Mouse (Mus musculus): ENCODE measurements around the gene Cdc42ep3. TPM values are rescaled to one million over a fixed set of nuclear protein-coding genes. Genes with fewer than 3 reads are reported as not detected.

The Cdc42ep3 gene
- polyA plus RNA-seq, 1 experiment from 2014 or later: 8.6 TPM

- Histone ChIP-seq H3K4me3 (no peak overlapping the region), H3K27ac (no peak overlapping the region), H3K4me1 (peaks cover under 1% of the 10 kb centered on the region), H3K9me3 (no peaks in the 10 kb centered on the region), H3K27me3 (ENCODE audit: poor library complexity, severe bottlenecking) (no peaks in the 10 kb centered on the region), H3K36me3 (replicated peaks) (0 out of 2 replicates have a peak, but pooled peaks cover 4% of the 10 kb centered on the region)
- DNase-seq (ENCODE audit: extremely low spot score, low spot score): no peak
- 79% methylated on average over 3 of the region's 3 CpGs for WGBS
Measured at GRCm38 (mm10) chr17:79337494-79337893, 17.4 kb downstream of the Cdc42ep3 start.

GRCm38 (mm10) chr17:79334701-79335100 lies 20.2 kb downstream of the Cdc42ep3 start:
- 0 out of 2 replicates have a peak, but pooled peaks cover 4% of the 10 kb centered on the region for H3K36me3 ChIP-seq (replicated peaks)
- no peak for DNase-seq (ENCODE audit: extremely low spot score, low spot score)
- H3K9me3 ChIP-seq: no peaks in the 10 kb centered on the region
- no peak overlapping the region for H3K4me3 ChIP-seq
- H3K4me1 ChIP-seq: no peaks in the 10 kb centered on the region
- H3K27me3 ChIP-seq (ENCODE audit: poor library complexity, severe bottlenecking): no peaks in the 10 kb centered on the region
- 91% methylated on average over 11 of the region's 11 CpGs for WGBS
- H3K27ac ChIP-seq: no peak overlapping the region

GRCm38 (mm10) chr17:79333650-79334049 lies 21.2 kb downstream of the Cdc42ep3 start:
- 0 out of 2 replicates have a peak, but pooled peaks cover 4% of the 10 kb centered on the region for H3K36me3 ChIP-seq (replicated peaks)
- H3K4me3 ChIP-seq: no peak overlapping the region
- H3K27me3 ChIP-seq (ENCODE audit: poor library complexity, severe bottlenecking): no peaks in the 10 kb centered on the region
- WGBS: 89% methylated on average over 9 of the region's 9 CpGs
- DNase-seq (ENCODE audit: extremely low spot score, low spot score): no peak
- H3K4me1 ChIP-seq: no peaks in the 10 kb centered on the region
- no peak overlapping the region for H3K27ac ChIP-seq
- H3K9me3 ChIP-seq: no peaks in the 10 kb centered on the region

- Histone ChIP-seq H3K36me3 (replicated peaks) (0 out of 2 replicates have a peak, but pooled peaks cover 4% of the 10 kb centered on the region), H3K4me1 (no peaks in the 10 kb centered on the region), H3K27ac (no peak overlapping the region), H3K9me3 (no peaks in the 10 kb centered on the region), H3K4me3 (no peak overlapping the region), H3K27me3 (ENCODE audit: poor library complexity, severe bottlenecking) (no peaks in the 10 kb centered on the region)
- WGBS: 83% methylated on average over 3 of the region's 3 CpGs
- no peak for DNase-seq (ENCODE audit: extremely low spot score, low spot score)
Measured at GRCm38 (mm10) chr17:79332864-79333263, 22.0 kb downstream of the Cdc42ep3 start.

GRCm38 (mm10) chr17:79330397-79330796 lies 24.5 kb downstream of the Cdc42ep3 start:
- Histone ChIP-seq H3K4me3 (no peak overlapping the region), H3K36me3 (replicated peaks) (0 out of 2 replicates have a peak, but pooled peaks cover 4% of the 10 kb centered on the region), H3K4me1 (no peaks in the 10 kb centered on the region), H3K27me3 (ENCODE audit: poor library complexity, severe bottlenecking) (no peaks in the 10 kb centered on the region), H3K9me3 (no peaks in the 10 kb centered on the region), H3K27ac (no peak overlapping the region)
- WGBS: 97% methylated on average over 2 of the region's 2 CpGs
- DNase-seq (ENCODE audit: extremely low spot score, low spot score): no peak

- WGBS: 85% methylated on average over 4 of the region's 4 CpGs
- Histone ChIP-seq H3K36me3 (replicated peaks) (no peaks in the 10 kb centered on the region), H3K27ac (no peak overlapping the region), H3K4me1 (no peaks in the 10 kb centered on the region), H3K9me3 (no peaks in the 10 kb centered on the region), H3K4me3 (no peak overlapping the region), H3K27me3 (ENCODE audit: poor library complexity, severe bottlenecking) (no peaks in the 10 kb centered on the region)
- no peak for DNase-seq (ENCODE audit: extremely low spot score, low spot score)
Measured at GRCm38 (mm10) chr17:79326868-79327376, 28.0 kb downstream of the Cdc42ep3 start.

- DNase-seq (ENCODE audit: extremely low spot score, low spot score): no peak
- H3K4me1 ChIP-seq: no peaks in the 10 kb centered on the region
- H3K9me3 ChIP-seq: no peaks in the 10 kb centered on the region
- WGBS: 83% methylated on average over 12 of the region's 12 CpGs
- H3K4me3 ChIP-seq: no peak overlapping the region
- no peak overlapping the region for H3K27ac ChIP-seq
- H3K27me3 ChIP-seq (ENCODE audit: poor library complexity, severe bottlenecking): no peaks in the 10 kb centered on the region
- H3K36me3 ChIP-seq (replicated peaks): no peaks in the 10 kb centered on the region
Measured at GRCm38 (mm10) chr17:79317085-79317751, 37.7 kb downstream of the Cdc42ep3 start.

- Histone ChIP-seq H3K4me3 (no peak overlapping the region), H3K27me3 (ENCODE audit: poor library complexity, severe bottlenecking) (no peaks in the 10 kb centered on the region), H3K4me1 (no peaks in the 10 kb centered on the region), H3K27ac (no peak overlapping the region), H3K9me3 (no peaks in the 10 kb centered on the region), H3K36me3 (replicated peaks) (no peaks in the 10 kb centered on the region)
- 86% methylated on average over 4 of the region's 4 CpGs for WGBS
- DNase-seq (ENCODE audit: extremely low spot score, low spot score): no peak
Measured at GRCm38 (mm10) chr17:79315415-79316094, 39.3 kb downstream of the Cdc42ep3 start.

GRCm38 (mm10) chr17:79310465-79310864 lies 44.4 kb downstream of the Cdc42ep3 start:
- 82% methylated on average over 1 of the region's 1 CpGs for WGBS
- H3K27me3 ChIP-seq (ENCODE audit: poor library complexity, severe bottlenecking): no peaks in the 10 kb centered on the region
- no peaks in the 10 kb centered on the region for H3K9me3 ChIP-seq
- no peak overlapping the region for H3K27ac ChIP-seq
- no peaks in the 10 kb centered on the region for H3K4me1 ChIP-seq
- H3K36me3 ChIP-seq (replicated peaks): no peaks in the 10 kb centered on the region
- DNase-seq (ENCODE audit: extremely low spot score, low spot score): no peak
- no peak overlapping the region for H3K4me3 ChIP-seq

GRCm38 (mm10) chr17:79309506-79309905 lies 45.4 kb downstream of the Cdc42ep3 start:
- H3K36me3 ChIP-seq (replicated peaks): no peaks in the 10 kb centered on the region
- H3K4me3 ChIP-seq: no peak overlapping the region
- H3K27me3 ChIP-seq (ENCODE audit: poor library complexity, severe bottlenecking): no peaks in the 10 kb centered on the region
- no peak overlapping the region for H3K27ac ChIP-seq
- no peaks in the 10 kb centered on the region for H3K4me1 ChIP-seq
- no peak for DNase-seq (ENCODE audit: extremely low spot score, low spot score)
- WGBS: 98% methylated on average over 1 of the region's 1 CpGs
- H3K9me3 ChIP-seq: no peaks in the 10 kb centered on the region

GRCm38 (mm10) chr17:79305644-79306043 lies 49.2 kb downstream of the Cdc42ep3 start:
- H3K4me1 ChIP-seq: no peaks in the 10 kb centered on the region
- no peak overlapping the region for H3K4me3 ChIP-seq
- H3K36me3 ChIP-seq (replicated peaks): no peaks in the 10 kb centered on the region
- no peak overlapping the region for H3K27ac ChIP-seq
- H3K27me3 ChIP-seq (ENCODE audit: poor library complexity, severe bottlenecking): no peaks in the 10 kb centered on the region
- DNase-seq (ENCODE audit: extremely low spot score, low spot score): no peak
- 87% methylated on average over 7 of the region's 7 CpGs for WGBS
- H3K9me3 ChIP-seq: no peaks in the 10 kb centered on the region

GRCm38 (mm10) chr17:79303744-79304497 lies 51.0 kb downstream of the Cdc42ep3 start:
- Histone ChIP-seq H3K4me1 (no peaks in the 10 kb centered on the region), H3K27ac (no peak overlapping the region), H3K27me3 (ENCODE audit: poor library complexity, severe bottlenecking) (no peaks in the 10 kb centered on the region), H3K4me3 (no peak overlapping the region), H3K9me3 (no peaks in the 10 kb centered on the region), H3K36me3 (replicated peaks) (no peaks in the 10 kb centered on the region)
- DNase-seq (ENCODE audit: extremely low spot score, low spot score): no peak
- 95% methylated on average over 17 of the region's 17 CpGs for WGBS

All from forebrain, embryonic 10.5 days (tissue).